Mouse (Mus musculus): Measurements from ENCODE around the gene Arhgap11a.

DNA sequence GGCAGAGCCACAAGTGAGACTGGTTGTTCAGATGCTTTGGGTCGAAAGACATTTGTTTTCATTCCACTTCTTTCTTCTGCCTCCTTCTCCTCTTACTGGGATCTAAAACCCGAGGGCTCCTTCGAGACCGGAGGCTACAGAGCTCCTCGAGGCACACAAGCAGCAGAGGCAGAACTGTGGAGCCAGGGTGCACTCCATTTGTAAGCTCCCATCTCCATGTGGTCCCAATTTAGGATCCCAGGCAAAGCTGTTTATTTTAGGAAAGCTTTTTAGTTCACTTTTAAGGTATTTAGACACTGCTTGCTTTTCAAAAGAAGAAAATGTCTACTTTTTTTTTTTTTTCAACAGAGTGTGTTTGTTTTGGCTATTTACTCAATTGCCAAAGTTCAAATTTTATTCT, 47.6 kb downstream of the Arhgap11a start:
- no peak for TF ChIP-seq GATA1 (IDR thresholded peaks at IDR 0.05; ENCODE audit: low read length)
- no peak for TF ChIP-seq TAL1 (IDR thresholded peaks at IDR 0.05; ENCODE audit: low read length)
